Mouse (Mus musculus): ENCODE data around the gene Gm17662.

Gene Gm17662

GRCm38 (mm10) chr4:104857029-104857428 is at the start of gene Gm17662:
Gm17662 (plus strand) TSS chr4:104857329.
- no peak for DNase-seq

DNA sequence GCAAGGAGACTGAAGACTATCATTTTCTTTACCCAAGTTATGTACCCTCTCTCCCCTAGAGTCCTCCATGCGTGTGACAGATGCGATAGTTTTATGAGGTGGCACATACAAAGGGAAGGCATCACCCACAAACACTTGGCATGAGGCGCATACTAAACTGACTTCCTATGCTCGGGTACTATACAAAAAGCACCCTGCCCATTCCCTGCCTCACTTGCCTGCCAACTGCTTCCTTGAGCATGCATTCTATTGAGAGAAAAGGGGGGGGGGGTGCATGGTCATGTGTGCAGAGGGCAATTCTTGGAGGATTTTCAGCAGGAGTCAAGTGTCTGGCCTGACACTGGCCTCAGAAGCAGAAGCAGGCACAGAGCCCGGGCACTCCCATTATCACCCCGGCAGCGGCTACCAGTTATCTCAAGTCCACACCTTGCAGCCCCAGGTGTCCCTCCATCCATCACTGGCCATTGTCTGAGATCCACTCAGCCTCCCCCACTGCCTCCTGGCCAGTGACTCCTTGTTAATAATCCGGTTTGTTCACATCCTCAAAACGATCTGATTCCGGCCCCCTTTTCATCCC is 46.3 kb upstream of the Gm17662 start:
- DNase-seq = no peak

- DNase-seq = no peak
Observed at GRCm38 (mm10) chr4:104813617-104814016, 43.5 kb upstream of the Gm17662 start.

DNA sequence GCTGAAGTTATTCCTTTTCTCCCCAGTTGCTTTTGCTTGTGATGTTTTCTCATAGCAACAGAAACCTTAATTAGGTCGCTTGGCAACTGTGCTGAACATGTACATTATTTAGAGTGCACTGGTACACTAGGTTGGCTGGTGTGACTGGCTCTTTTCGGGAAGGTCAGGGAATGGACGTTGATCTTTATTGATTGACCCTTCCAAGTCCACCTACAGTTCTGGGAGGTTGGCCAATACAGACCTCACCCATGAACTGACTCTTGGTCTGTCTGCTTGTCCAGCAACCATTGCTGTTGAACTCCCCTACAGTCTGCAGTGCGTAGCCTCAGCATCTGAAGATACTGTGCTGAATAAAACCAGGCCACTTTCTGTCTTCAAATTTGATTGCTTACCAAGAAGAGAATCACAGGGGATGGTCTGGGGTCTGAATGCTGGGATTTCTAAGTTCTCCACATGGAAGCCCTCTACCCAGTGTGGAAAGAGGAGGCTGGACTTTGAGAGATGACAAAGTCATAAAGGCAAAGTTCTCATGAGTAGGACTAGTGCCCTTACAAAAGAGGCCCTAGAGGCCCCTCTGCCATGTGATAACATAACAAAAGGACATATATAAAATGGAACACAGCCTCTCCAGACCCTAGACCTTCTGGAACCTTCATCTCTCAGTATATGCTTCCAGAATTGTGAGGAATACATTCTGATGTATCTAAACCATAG is 40.5 kb upstream of the Gm17662 start:
- no peak for DNase-seq

DNA sequence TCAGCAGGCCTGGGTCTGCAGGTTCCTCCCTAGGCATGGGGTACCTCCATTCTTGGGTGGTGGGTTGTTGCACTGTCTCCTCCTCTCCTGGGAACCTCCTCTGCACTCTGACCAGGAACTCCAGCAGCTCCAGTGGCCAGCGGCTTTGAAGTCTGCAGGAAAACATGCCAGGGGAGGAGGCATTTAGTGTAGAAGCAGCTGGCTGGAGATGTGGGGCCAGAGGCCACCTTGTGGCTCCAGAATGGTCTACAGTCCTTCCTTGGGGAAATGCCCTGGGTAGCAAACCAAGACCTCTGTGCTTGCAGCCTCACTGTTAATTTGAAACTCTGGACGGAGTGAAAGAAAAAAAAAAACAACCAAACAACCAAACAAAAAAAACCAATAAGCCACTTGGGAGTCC is 39.6 kb upstream of the Gm17662 start:
- no peak for DNase-seq

DNA sequence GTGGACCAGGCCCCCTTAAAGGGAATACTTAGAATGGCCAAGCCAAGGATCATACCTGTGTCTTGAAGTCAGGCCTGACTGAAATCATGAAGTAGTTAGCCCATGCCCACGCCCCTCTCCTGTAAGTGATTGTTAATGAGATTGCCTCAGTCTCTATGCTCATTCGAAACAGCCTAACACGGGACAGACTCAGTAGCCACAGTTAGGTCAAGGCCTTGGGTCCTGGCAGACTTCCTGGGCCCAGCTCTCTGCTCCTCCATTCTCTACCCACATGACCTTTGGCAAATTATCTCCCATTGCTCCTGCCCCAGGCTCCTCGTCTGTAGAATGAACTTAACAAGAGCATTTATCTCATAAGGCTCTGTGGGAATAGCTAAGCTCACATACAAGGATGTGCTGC is 38.1 kb upstream of the Gm17662 start:
- DNase-seq = no peak

- DNase-seq = no peak
Observed at GRCm38 (mm10) chr4:104819891-104820290, 37.2 kb upstream of the Gm17662 start.

DNA sequence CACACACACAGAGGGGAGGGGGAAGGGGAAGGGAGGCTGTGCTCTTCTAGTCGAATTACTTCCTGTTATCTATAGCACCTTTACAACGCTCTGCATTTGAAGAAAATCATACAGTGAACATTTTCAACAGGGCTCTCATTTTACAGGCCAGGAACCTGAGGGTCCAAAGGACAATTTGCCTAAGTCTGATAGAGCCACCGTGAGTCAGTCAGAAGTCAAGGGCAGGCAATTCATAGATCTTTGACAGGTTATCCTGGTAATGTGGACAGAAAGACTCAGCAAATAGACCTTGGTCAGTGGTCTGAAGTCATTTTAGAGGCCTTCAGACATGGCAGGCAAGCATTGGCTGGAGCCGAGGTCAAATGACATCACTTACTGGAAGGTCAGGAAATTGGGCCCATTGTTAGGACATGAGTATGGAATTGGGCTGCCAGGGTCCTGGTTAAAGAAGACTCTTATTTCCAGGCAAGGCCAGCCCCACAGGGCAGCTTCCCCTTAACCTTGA is 33.5 kb upstream of the Gm17662 start:
- no peak for DNase-seq

DNA sequence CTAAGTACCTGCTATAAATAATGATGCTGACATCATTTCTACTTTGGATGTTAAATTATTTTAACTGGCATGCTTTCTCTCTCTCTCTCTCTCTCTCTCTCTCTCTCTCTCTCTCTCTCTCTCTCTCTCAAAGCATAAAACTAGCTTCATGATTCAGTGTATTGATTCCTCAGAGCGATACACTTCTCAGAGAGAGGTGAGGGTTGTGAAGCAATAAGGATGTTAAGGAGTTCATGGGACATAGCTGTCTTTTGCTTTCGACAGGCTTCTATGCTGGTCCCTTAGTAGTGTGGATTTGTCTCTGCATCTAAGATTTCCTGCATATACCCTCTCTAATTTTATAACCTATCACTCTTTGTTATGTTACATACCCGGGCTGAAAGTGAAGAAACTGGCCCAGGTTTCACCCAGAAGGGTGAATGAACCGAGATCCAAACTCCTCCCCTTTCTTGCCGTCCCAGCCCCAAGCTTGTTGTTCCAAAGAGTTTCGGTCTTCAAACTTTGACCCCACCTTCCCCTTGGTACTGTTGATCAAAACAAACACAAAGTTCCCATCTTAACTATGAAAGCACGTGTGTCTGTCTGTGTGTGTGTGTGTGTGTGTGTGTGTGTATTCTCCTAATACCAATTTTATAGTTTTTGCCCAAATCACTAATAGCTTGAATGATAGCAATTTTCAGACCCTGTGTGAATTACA is 32.6 kb upstream of the Gm17662 start:
- no peak for DNase-seq

- DNase-seq = no peak
Observed at GRCm38 (mm10) chr4:104828939-104829338, 28.2 kb upstream of the Gm17662 start.

- no peak for DNase-seq
Observed at GRCm38 (mm10) chr4:104835096-104835495, 22.0 kb upstream of the Gm17662 start.

DNA sequence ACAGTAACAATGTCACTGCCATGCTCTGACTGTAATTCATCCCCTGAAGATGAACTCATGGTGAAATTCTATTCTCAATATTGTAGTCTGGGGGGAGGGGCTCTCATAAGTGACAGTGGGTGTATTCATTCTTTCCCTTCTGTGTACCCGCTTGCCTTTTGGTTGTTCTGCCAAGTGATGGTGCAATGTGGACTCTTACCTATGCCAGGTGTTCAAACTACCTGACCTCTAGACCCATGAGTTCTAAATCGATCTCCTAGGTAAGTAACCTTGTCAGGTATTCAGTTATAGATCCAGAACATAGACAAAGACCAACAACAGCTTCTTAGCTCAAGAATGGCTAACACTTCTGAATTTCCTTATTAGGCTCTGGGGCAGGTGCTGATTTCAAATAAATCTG is 18.8 kb upstream of the Gm17662 start:
- DNase-seq = no peak

DNA sequence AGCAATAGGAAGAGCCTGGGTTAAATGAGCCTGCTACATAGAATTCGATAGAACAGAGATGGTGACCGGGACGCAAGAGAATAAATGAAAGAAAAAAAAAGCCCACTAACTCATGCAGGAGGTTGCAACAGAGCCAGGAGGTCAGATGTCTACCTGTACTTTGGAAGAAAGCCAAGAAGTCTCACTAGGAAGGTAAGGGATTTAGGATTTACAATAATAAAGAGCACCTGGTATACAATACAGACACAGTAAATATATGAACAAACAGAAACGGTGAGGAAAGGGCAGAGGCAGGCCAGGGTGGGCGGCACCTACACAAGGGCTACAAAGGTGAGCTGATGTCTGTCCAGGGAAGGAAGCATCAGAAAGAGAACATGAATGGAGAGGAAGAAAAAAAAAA is 14.9 kb upstream of the Gm17662 start:
- DNase-seq = no peak

GRCm38 (mm10) chr4:104843546-104843945 is 13.6 kb upstream of the Gm17662 start:
- DNase-seq = no peak

- DNase-seq = no peak
Observed at GRCm38 (mm10) chr4:104855216-104855615, 1.9 kb upstream of the Gm17662 start.

DNA sequence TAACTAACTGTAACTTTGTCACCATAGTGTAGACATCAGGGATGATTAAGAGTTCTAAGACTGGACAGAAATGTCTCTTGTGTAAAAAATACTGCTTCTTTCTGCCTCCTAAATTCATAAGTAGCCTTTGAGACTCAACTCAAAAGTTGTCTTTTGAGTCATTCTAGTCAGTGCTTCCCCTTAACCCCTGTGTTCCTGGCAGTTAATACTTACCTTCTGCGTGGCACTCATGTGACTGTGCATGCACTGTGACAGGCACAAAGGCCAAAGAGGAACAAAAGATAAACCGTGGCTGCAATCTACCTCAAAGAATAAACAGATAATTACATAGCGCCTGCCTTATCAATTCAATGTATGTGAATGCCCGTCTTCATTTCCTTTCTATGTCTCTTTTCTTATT is 694 bp downstream of the Gm17662 start:
- no peak for DNase-seq

- no peak for DNase-seq
Observed at GRCm38 (mm10) chr4:104861241-104861640, 4.1 kb downstream of the Gm17662 start.

DNA sequence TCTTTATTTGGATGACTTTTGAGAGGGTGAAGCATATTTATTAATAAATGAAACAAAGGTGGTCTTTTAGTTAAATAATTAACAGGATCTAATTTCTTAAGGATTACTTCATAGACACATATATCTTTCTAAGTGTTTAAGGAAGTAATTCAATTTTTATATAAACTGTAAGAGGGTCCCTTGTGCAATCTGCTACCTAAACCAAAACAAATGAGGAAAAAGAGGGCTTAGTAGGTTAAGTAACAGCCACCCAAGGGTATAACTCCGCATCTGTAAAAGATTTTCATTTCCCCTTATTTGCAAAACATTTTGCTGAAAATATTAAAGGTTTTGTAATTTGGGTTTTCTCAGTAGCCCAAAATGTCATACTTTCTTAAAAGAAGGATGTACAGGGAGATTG is 7.3 kb downstream of the Gm17662 start:
- DNase-seq = no peak

DNA sequence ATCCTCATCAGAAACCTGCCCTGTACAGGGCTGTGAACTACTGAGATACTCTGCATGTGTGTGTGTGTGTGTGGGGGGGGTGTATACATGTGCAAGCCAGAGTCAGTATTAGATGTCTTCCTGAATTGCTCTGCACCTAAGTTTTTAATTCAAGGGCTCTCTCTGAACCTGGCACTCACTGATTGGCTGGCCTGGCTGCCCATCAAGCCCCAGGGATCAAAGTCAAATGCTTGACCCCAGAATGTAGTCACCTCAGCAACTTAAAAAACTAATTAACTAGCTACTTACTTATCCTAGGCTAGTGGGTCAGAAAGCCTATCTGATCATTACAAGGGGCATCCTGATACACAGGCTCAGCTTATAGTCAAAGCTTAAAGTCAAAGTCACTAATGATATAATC is 12.5 kb downstream of the Gm17662 start:
- no peak for DNase-seq

DNA sequence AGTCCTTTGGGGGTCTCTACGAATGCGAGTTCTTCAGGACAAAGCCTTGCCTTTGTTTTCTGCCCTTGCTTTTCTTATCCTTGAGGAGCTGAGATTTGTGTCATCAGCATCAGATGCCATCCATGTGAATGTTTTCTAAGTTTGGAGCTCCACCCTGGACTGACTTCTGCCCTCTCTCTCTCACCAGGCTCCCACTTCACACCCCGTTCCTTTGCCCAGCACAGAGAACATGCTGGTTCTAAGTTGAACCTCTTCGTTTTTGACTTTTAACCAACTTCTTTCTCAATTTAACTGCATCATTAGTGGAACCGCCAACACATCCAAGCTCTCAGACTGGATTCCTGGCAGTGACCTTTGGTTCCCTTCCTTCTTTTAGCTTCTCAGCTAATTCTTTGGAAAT is 13.1 kb downstream of the Gm17662 start:
- no peak for DNase-seq

GRCm38 (mm10) chr4:104875832-104876231 is 18.7 kb downstream of the Gm17662 start:
- no peak for DNase-seq

DNA sequence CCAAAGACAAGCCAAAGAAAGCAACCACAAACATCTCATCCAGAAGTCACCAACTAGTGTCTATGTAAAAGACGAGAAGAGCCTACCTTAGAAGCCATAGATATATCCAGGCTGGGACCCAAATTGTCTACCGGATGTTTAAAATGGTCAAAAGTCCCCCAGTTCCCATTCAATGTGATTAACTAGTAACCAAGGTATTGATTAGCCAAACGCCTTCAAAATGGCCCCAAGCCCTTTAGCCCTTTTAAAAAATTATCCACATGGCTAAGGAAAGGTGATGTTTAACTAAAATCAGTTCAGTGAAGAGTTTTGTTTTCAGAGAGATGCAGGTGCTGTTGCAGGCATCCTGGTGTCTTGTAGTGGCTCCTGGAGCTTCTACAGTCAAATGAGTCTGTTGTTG is 19.2 kb downstream of the Gm17662 start, which contains the start of gene C8a:
C8a (minus strand) TSS at position 76 of the 400 bp plus-strand sequence.
- no peak for DNase-seq

- DNase-seq = no peak
Observed at GRCm38 (mm10) chr4:104887486-104887885, 30.4 kb downstream of the Gm17662 start.

All from cerebellum, adult 18-20 months (tissue).